Mouse (Mus musculus) adrenal gland, postnatal 25 days (tissue): ENCODE results near the gene Fgf18. TPM values are rescaled to one million over a fixed set of nuclear protein-coding genes. Genes with fewer than 3 reads are reported as not detected.

Experiments used
- DNase-seq: peaks from one replicate; pipeline ENCODE4 v3.0.0; 2021; ENCODE audit warnings: mixed read lengths
- total RNA-seq: library from RNA; stranded (reverse); gene quantifications from 2 replicates; pipeline ENCODE4 v1.2.3, GENCODE M21; 2021

Fgf18 gene
- total RNA-seq, 1 experiment from 2014 or later, result 0.79 TPM

GRCm38 (mm10) chr11:33150364-33150763 is 3.2 kb upstream of the Fgf18 start:
- DNase-seq, result no peak

GRCm38 (mm10) chr11:33149453-33149852 is 2.3 kb upstream of the Fgf18 start:
- DNase-seq, result no peak

- DNase-seq, result no peak
Measured at GRCm38 (mm10) chr11:33149088-33149436, 1.9 kb upstream of the Fgf18 start.

GRCm38 (mm10) chr11:33148338-33149087 is 1.3 kb upstream of the Fgf18 start:
- peak; percentile 72 for DNase-seq

- peak; percentile 55 for DNase-seq
Measured at GRCm38 (mm10) chr11:33147572-33148337, 555 bp upstream of the Fgf18 start.

- DNase-seq, result peak; percentile 29
Measured at GRCm38 (mm10) chr11:33146651-33147131, 509 bp downstream of the Fgf18 start.

- DNase-seq, result peak; percentile 82
Measured at GRCm38 (mm10) chr11:33146143-33146497, 1.1 kb downstream of the Fgf18 start.

GRCm38 (mm10) chr11:33145201-33146142 is 1.7 kb downstream of the Fgf18 start:
- DNase-seq, result no peak

- no peak for DNase-seq
Measured at GRCm38 (mm10) chr11:33143906-33144305, 3.3 kb downstream of the Fgf18 start.

- peak; percentile 29 for DNase-seq
Measured at GRCm38 (mm10) chr11:33142801-33143200, 4.4 kb downstream of the Fgf18 start.

- DNase-seq, result no peak
Measured at GRCm38 (mm10) chr11:33140111-33140460, 7.1 kb downstream of the Fgf18 start.

- DNase-seq, result no peak
Measured at GRCm38 (mm10) chr11:33139458-33140110, 7.6 kb downstream of the Fgf18 start.

GRCm38 (mm10) chr11:33138686-33139085 is 8.5 kb downstream of the Fgf18 start:
- no peak for DNase-seq

- DNase-seq, result no peak
Measured at GRCm38 (mm10) chr11:33134391-33134986, 12.7 kb downstream of the Fgf18 start.

- no peak for DNase-seq
Measured at GRCm38 (mm10) chr11:33132619-33133338, 14.4 kb downstream of the Fgf18 start.

- no peak for DNase-seq
Measured at GRCm38 (mm10) chr11:33127058-33127457, 20.1 kb downstream of the Fgf18 start.

- DNase-seq, result peak; percentile 71
Measured at GRCm38 (mm10) chr11:33122575-33123268, 24.5 kb downstream of the Fgf18 start.

GRCm38 (mm10) chr11:33119556-33119955 is 27.6 kb downstream of the Fgf18 start:
- no peak for DNase-seq

GRCm38 (mm10) chr11:33119116-33119515 is 28.1 kb downstream of the Fgf18 start:
- DNase-seq, result no peak

- no peak for DNase-seq
Measured at GRCm38 (mm10) chr11:33118480-33118879, 28.7 kb downstream of the Fgf18 start.
